Mouse (Mus musculus) lung, adult 18-20 months (tissue): ENCODE measurements around the gene C130050O18Rik.

Source experiments
- DNase-seq, 2 experiments: peaks; one replicate each; pipeline ENCODE4 v3.0.0; 2022; ENCODE audit warnings: mixed read lengths in 2 of 2

Gene C130050O18Rik

DNA sequence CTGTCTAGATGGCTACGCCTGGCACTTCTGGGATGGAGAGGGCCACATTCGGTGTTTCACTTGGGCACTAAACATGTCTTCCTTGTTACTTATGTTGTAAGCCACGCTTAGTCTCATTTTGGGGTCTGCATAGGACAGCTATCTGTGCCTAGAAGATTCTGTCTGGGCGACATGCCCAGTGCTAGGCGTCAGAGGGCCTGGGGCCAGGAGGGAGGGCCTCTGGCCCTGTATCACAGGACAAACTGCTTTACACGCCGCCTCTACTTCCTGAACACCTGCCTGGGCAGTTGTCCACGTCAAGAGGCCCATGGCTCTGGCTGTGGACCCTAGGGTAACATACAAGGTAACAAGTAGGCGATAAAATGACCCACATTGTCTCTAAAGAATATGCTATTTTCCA is 22.9 kb downstream of the C130050O18Rik start:
- peak in 1 of 2 experiments; percentile 63 for DNase-seq

DNA sequence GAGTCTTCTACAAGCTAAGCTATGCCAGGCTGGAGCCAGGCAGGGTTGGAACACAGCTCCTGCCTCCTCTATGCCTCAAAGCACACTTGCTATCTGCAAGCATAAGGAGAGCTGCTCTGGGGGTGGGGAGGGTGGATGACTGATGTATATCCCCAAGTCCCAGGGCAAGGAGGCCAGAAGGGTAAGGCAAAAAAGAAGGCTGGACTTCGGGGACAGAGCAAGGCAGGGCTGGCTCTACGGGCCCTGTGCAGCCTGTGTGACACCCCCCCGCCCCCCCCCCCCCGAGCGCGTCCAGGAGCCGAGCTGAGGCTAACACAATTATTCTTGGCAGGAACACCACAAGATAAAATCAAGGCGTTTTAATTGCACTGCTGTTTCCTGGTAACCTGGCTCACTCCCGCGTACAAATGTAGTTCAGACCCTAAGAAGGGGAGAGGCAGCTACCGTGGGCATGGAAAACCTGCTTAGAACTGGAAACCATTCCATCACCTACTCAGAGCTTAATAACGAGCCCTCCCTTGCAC is 24.8 kb downstream of the C130050O18Rik start:
- DNase-seq, result no peak

DNA sequence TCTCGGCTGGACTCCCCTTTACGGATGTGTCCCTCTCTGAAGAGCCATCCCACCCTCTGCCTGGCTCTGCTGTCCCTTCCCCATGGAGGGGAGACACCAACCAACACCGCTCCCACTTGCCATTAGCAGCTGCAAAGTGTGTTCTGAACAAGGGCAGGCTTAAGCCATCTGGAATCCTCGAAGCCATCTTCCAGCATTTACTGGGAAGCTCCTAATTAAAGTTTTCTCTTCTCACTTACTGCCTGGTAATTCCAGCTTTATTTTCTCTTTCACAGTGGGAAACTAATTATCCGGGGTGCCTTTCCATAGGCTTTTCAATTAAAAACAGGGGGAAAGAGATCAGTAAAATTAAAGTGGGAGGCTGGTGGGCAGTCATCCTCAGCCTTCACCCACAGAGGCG is 27.3 kb downstream of the C130050O18Rik start:
- no peak for DNase-seq

DNA sequence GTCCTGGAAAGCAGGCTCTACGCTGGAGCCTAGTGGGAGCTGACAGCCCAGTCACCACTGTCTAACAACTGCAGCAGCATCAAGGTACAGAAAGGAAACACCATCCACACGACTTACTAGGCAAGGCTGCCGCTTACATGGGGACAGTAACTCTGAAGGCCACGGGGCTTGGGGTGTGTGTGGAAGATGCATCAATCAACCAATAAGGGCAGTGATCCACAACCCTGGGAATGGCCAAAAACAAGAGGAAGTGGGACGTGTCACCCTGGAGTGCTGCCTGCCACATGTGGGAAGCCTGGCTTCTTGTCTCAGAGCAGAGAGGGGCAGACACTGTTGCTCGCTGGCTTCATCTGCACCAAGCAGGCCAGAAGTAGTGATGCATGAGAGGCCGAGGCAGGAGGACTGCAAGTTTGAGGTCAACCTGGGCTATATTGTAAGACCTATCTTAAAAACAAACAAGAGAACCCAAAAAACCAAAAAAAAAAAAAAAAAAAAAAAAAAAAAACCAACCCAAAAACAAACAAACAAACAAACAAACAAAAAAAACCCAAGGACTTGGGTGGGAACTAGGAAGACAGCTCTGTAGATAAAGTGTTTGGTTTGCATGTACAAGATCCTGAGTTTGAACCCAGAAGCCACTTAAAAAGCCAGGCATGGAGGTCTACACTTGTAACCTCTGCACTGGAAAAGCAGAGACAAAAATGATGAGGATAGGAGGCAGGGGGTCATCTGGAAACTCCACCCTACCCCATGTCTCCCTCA is 27.8 kb downstream of the C130050O18Rik start:
- no peak for DNase-seq

DNA sequence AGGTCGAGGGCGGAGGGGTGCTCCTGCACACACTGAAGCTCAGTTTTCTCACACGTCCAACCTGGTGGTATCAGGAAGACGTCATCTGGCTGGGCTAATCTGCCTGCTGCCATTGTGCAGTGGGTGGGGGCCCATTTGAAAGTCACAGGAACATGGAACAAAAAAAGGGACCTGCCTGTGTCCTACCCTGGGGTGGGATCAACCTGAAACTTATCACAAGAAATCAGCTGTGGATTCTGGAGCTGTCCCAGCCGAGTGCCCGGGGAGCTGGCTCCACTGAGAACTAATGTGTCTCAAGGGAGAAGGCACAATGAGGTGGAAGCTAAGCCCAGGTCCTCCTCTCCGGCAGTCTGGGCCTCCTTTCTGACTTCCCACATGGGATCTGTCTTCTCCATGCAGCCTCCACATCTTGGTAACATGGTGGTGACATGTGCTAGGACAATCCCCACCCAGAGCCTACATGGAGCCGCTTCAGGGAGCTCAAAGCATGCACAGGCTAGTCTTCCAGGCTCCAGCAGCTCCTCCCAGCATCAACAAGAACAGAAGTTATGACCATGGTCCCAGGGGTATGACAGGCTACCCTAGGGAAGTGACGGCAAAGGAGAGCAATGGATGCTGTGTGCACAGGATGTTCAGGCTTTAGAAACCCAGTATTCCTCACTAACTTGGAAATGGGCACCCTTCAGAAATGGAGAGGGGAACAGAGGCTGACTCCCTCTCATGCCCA is 28.9 kb downstream of the C130050O18Rik start:
- DNase-seq, result no peak

DNA sequence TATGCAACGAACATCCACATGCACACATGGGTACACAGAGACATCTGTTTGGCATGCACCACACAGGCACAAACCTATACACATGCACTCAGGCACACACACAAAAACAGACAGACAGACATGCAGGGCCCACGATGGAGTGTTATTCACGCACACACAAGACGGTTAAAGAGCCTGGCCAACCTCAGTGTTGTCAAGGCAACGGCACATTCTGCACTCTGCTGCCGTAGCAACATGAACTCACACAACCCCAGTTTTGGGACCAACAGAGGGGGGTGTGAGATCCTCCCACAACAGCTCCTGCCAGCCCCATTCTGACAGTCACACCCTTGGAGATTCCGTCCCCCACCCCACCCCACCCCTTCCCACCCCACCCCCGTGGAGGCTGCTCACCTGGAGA is 29.9 kb downstream of the C130050O18Rik start:
- DNase-seq, result no peak

DNA sequence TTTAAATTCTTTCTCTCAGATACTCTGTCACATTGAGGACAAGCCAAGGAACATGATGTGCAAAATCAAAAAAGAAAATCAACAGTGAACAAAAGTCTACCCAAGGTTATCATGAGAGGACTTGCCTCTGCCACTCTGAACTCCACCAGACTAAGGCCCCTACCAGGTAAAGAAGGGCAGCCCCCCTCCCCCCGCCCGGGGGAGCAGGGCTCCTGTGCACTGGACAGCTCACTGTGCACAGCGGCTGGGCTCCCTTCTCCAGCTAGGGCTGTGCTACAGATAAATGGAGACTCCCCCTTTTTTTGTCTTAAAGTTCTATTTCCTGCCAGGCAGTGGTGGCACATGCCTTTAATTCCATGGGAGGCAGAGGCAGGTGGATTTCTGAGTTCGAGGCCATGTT is 32.7 kb downstream of the C130050O18Rik start:
- DNase-seq, result no peak

DNA sequence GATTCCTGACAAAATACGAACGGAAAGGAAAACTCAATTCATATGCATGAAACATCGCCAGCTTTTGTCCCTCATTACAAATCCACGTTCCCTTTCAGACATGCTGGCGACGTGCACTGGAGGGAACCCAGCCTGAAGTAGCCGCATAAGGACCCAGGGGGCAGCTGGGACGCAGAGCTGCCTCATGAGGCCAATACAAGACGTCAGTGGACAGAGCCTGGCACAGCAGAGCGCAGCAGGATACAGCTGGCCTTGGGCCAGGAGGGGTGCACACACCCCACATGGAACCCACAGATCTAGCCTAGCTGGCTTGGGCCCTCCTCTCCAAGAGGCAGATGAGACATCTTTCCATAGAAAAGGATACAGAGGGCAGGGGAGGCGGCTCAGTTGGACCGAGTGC is 33.4 kb downstream of the C130050O18Rik start:
- no peak for DNase-seq

DNA sequence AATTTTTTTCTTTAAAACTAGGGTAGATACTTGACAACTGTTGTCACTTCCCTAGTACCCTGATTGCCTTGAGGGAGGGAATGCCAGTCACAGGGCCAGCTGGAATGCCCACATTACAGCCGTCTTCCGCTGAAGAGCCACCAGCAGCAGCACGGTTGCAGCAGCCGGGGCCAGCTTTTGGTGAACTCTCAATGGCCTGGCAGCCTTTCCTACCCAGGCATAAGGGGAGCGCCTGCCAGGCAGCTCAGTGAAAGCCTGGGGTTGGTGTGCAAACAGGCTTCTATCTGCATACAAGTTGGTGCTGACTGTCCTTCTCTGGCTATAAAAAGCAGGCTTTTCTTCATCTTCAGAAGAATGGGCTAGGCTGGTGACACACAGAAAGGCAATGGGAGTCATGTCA is 35.4 kb downstream of the C130050O18Rik start:
- DNase-seq, result no peak

DNA sequence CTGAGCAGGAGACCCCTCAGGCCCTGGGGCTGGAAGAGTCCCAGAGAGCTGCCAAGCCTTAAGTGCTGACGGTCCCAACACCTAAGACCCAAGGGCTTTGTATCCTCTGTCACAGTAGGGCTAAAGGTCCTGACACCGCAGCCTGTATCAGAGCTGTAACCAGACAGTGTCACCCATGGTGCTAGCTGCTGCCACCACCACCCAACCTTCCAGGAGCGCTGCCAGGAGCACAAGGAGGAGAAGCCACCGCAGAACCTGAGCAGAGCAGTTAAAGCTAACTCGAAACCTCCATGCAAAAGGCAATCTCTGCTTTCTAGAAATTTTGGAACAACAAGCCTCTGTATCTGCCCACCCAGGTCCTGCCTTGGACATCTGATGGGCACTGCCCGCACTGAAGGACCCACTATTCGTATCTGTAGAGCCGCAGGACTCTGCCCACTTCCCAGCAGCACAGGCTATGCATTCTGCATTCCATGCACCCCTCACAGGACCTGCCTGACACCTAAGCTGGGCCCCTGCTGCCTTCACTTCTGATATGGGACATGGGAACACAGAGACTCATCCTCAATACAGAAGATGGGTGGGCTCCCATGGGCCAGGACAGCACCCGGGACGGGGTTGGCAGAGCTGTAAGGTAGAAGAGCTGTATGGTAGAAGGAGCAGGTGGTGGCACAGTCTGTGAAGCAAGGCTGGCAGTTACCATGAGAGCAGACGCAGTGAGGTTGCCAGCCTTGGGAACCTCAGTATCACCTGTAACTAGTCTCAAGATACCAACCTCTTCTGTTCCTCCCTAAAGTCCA is 36.0 kb downstream of the C130050O18Rik start:
- no peak for DNase-seq

DNA sequence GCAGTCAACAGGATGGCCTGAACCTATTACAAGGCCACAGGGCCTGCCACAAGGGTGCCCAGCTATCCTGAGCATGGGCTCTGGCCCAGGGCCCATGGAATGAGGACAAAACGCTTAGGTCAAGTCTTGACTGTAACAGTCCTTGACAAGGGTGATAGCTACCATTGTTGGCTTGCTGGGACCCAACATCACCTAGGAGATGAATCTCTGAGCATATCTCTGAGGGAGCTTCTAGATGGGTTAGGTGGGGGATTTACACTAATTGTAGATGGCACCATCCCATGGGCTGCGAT is 36.6 kb downstream of the C130050O18Rik start:
- DNase-seq, result no peak

DNA sequence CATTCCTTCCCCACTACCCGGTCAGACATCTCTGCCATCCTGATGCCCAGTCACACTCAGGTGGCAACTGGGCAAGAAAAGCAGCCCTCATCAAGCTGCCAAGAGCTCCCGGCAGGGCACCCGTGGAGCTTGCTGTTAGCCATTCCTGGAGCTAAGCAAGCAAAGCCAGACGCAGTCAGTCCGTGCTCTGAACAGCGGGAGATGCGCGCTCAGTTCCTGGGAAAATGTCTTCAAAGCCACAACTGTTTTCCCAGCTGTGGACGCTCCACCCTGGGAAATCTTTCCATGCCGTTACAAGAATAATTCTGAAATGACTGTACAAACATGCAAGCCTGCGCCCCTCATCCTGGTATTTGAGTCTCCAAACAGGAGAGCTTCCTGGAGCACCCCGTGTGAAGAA is 37.3 kb downstream of the C130050O18Rik start:
- no peak for DNase-seq

DNA sequence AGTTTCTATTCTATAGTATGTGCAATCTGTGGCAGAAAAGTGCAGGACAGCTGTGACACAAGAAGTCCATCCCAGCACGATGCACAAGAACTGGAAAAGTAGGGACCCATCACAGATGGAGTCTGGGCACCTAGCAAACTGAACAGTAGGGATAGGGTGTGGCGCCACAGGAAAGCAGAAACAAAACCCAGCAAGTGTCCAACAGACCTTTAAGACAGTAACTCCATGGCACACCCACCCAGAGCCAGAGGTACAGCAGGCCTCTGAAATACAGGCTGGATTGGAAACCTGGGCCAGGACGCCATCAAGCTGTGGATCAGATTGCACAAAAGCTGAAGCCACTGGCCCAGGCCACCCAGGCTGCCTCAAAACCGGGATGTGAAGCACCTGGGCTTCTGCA is 37.9 kb downstream of the C130050O18Rik start:
- no peak for DNase-seq

DNA sequence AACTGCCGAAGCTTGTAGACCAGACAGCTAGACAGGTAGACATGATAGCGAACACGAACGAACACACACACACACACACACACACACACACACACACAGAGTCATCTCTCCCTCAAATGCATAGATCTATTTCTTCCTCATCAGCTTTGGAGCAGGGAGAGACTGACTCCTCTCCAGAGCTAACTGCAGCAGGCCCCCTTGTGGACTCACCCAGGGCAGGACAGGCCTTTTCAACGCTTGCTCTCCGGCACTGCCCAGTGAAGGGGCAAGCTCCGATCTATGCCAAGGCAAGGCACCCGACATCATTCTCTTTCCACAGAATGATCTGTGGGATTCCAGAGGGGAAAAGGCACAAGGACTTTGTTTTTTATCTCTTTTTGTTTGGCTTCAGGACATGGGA is 40.2 kb downstream of the C130050O18Rik start:
- no peak for DNase-seq

DNA sequence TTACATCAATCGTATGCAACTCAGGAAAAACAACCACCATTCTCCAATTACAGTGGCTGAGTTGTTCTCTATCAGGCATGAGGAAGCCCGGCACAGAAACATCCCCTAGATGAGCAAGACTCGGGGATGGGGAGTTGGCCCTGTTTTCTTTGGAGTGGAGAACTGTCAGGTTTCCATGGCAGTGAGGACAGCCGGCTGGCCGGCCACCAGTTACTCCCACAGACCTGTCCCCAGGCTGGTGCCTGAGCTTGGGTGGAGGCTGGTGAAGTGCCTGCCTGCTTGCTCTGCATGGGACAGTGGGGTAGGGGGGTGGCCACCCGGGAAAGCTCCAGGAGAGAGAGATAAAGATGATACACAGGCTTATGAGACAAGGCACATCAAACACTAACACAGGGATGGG is 42.9 kb downstream of the C130050O18Rik start:
- DNase-seq, result no peak

DNA sequence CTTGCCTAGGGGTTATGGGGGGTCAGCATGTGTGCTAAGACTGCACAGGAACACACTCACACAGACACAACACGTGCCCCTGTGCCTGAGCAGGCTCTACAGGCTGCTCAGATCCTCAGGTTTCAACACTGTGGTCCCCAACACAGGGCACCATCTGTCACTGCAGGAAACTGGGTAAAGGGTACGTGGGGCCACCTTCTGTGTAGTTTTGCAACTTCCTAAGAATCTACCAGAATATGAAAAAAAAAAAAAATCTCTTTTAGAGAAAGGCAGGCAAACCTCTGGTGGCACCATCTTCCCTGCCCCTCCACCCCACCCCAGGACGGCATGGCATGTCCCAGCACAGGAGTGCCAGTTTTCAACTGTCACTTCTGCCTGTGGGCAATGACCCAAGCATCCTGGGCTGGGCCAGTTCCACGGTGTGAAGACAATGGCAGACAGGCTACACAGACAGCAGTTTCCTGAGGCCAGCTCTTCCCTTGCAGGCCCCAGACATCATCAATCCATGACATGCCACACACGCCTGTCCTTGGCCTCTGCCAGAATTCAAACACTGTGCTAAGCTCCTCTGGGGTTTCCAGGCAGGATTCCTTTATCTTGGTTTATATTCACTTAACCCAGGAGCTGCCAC is 44.2 kb downstream of the C130050O18Rik start:
- peak in 1 of 2 experiments; percentile 46 for DNase-seq

DNA sequence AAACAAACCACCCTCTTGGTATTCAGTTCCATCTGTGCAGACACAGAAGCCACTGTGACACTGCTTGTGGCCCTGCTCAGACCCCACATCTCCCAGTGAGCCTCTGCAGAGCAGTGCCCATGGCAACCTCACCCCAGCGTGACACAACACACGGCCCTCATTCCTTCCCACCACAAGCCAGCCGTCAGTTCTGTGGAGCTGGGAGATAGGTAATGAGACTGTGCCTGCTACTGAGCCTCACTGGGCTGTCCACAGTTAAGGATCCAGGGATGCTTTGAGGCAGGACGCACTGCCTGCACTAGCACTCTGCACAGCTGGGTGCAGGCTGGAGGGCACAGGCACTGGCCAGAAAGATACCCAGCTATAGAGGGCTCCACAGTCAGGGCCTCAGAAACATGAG is 44.8 kb downstream of the C130050O18Rik start:
- DNase-seq, result no peak

DNA sequence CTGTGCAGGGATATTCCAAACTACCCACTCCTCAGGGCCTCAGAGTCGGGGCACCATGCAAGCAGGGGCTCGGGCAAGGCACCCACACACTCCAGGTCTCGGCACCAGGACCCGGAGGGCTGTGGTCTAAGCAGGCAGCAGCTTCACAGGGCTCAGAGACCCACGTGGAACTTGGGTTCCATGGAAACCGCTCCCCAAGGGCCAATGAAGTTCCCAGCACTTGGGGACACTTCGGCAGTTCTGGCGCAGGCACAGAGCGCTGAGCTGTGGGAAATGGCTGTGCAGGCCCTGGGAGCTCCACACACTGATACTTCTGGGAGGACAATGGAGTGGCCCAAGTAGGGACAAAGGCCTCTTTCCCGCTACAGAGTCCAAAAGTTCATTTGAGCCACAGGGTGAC is 48.0 kb downstream of the C130050O18Rik start:
- no peak for DNase-seq

DNA sequence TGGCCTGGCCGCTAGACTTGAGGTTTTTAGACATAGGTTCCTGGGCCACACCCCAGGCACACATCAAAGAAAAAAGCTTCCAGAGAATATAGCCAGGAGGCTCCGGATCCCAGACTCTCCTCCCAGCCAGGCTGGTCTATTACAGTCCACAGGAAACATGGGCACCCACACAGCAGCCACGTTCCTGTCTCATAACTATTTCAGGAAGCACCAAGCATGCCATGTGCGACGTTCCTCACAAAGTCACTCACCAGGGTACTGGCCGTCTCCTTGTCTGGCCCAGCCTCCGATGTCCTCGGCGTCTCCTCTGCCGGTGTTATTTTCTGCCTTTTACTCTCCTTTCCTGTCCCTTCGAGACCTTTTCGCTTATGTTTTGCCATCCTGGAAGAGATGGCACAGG is 50.1 kb downstream of the C130050O18Rik start:
- DNase-seq, result no peak

DNA sequence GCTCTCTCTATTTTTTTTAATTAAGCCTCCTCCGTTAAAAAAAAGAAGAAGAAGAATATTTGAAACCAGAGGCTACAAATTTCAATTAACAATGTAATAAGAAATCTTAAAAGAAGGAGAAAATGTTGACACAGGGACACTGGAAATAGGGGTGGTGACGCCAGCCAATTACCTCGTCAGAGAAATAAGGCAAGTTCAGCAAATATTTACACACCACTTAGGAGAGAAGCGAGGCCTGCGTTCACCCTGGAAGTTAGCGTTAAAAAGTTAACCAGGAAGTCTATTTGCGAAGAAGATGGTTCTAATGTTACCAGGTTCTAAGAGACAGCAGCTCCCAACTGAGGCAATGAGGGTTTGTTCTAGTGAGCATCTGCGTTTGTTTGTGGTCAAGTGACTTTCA is 52.2 kb downstream of the C130050O18Rik start:
- DNase-seq, result peak; percentile 65 to 71

DNA sequence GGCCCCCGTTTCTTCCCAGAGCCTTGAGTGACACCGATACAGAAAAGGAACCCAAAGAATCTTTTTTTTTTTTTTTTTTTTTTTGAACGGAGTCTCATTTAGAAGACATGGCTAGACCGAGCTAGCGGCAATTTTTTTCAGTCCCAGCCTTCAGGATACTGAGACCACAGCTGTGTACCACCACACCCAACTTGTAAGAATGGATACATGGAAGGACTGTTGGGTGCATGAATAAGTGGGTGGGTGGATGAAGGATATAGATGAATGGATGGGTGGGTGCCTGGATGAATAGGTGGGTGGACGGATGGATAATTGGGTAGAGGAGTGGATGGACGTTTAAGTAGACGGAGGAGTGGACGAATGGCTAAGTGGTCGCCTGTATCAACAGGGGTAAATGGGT is 54.9 kb downstream of the C130050O18Rik start:
- no peak for DNase-seq

DNA sequence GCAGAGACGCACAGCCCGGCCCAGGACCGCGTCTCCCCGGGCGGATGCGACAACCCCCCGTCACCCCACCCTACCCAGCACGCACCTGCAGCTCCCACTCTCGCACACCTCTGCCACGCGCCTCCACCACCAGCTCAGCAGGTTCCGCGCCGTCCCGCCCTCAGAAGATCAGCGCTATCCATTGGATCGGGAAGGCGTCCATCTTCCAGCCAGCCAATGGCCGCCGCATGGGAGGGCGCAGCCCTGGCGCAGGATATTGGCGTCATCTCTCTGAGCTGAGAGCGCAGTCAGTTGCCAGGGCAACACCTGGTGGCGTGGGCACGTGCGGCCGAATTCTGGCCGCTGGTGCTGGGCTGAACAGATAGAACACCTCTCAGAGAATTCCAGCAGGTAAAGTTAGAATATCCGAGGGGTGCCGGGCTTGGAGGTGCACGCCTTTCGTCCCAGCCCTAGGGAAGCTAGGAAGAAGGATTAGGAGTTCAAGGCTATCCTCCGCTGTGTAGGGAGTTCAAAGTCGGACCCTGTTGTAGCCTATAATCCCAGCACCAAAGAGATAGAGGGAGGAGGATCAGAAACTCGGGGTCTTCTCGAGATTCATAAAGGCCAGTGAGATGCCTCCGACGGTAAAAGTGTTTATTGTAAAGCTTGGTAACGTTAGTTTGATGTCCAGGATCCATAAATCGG is 55.4 kb downstream of the C130050O18Rik start, which contains the start of gene 3110082I17Rik:
Gene 3110082I17Rik, minus strand, starts transcription at position 144 of the 684 bp plus-strand sequence.
- DNase-seq, result peak; percentile 97 to 98
